Mouse (Mus musculus): Measurements from ENCODE around the gene Rhox4f.
"Not testable (repeated sequence)": the region's sequence is repeated elsewhere in the genome, so short reads cannot be mapped to it uniquely, and the experiment has no call there.

The Rhox4f gene

GRCm38 (mm10) chrX:37607604-37608003 lies at the start of gene Rhox4f:
Gene Rhox4f (minus strand): TSS chrX:37607704.
- not testable (repeated sequence) for DNase-seq (ENCODE audit: low spot score)

DNA sequence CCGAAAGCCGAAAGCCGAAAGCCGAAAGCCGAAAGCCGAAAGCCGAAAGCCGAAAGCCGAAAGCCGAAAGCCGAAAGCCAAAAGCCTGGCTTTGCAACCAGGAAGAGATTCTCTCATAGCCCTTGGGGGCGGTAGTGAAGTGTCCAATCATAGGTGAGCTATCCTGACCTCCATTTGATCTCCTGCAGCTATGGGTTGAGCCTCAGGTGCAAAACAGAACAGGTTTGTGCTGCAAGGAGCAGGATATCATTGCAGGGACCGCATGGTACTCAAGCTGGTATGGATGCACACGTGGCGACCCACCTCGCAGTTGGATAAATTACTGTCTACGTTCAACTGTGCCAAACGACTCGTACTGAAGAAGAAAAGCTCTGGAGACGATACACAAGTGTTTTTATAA lies 43.7 kb upstream of the Rhox4f start, which contains the start of gene Rhox4g:
Rhox4g (minus strand) TSS at position 101 of the 400 bp plus-strand sequence.
- not testable (repeated sequence) for DNase-seq (ENCODE audit: low spot score)

DNA sequence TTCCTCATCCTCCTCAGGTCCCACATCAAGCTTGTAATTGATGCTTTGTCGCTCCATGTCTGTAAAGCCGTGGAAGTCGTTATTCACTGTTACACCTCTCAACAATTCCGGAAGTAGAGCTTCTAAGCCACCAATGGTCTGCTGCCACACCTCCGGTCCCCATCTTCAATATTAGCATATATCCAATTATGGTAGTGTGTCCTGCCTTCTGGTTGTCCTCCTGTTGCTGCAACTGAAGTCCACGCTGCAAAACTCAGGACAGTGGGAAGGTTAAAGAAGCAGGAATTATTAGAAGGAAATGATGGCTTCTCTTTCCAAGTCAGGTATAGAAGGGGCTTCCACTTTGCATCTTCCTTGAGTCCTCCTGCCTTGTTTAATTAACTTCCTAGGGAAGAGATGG lies 35.9 kb upstream of the Rhox4f start, which contains the start of gene Rhox2g:
Rhox2g (minus strand) TSS at position 101 of the 400 bp plus-strand sequence.
- DNase-seq (ENCODE audit: low spot score) = not testable (repeated sequence)

GRCm38 (mm10) chrX:37628512-37628911 lies 21.0 kb upstream of the Rhox4f start, which contains the start of gene Rhox3g:
Gene Rhox3g (minus strand): TSS chrX:37628612.
- DNase-seq (ENCODE audit: low spot score) = not testable (repeated sequence)

DNA sequence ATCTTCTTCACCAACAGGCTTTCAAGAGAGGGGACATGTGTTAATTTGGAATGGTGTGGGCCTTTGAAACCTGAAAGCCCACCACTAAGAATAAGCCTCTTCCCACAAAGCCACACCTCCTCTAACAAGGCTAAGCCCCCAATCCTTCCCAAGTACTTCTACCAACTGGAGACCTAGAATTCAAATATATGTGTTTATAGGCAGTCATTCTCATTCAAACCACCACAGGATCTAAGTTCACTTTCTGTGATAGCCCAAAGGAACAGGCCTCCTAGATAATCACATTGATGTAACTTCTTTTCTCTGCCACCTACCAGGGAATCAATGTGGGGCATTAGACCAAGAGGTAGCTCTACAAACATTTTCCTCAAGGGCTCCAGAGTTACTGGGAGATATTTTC lies 26.8 kb downstream of the Rhox4f start, which contains the start of gene Rhox3f:
Rhox3f (plus strand) TSS at position 301 of the 400 bp plus-strand sequence.
- not testable (repeated sequence) for DNase-seq (ENCODE audit: low spot score)

GRCm38 (mm10) chrX:37572638-37573037 lies 34.9 kb downstream of the Rhox4f start:
- DNase-seq (ENCODE audit: low spot score) = not testable (repeated sequence)

GRCm38 (mm10) chrX:37571105-37571504 lies 36.4 kb downstream of the Rhox4f start, which contains the start of gene Rhox2f:
Gene Rhox2f (plus strand): TSS chrX:37571405.
- not testable (repeated sequence) for DNase-seq (ENCODE audit: low spot score)

- DNase-seq (ENCODE audit: low spot score) = not testable (repeated sequence)
Observed at GRCm38 (mm10) chrX:37557112-37557511, 50.4 kb downstream of the Rhox4f start, which contains the start of gene Rhox4e. Gene Rhox4e (plus strand): TSS chrX:37557412.
